ENCODE assay signal across 8 mouse cellular contexts in genomic region chr2:38164326-38165035, GRCm38 (mm10).
A peak's percentile ranks its signal among the peaks of the same experiment; 100 is the strongest.
DNase-seq lines count a peak whose midpoint lies in the region; ATAC-seq and TF ChIP-seq lines count a peak whose summit lies in the region.
"Had no signal": no experiment of that assay in that cellular context is flagged by ENCODE, and none has a peak within 500 bp of the region (broad histone marks: within the 10 kb centered on the region; RNA-seq: fewer than 3 reads in every experiment).

No protein-coding gene starts in this region.

- H3K27ac ChIP-seq in bone marrow macrophage, adult 2 months (ENCODE audit: insufficient read depth, low read depth, low read length), result no peak overlapping the region
- H3K27ac ChIP-seq in limb, embryonic 14.5 days (replicated peaks; ENCODE audit: low read depth, low read length), result no peak overlapping the region
- no peak overlapping the region for H3K27ac ChIP-seq in hindbrain, embryonic 11.5 days (ENCODE audit: low read depth, low read length)
- H3K27ac ChIP-seq: limb, embryonic 15.5 days had no signal

- no peak for ATAC-seq in limb, embryonic 14.5 days (ENCODE audit: low FRiP score, low read depth)
- ATAC-seq in hindbrain, embryonic 11.5 days (ENCODE audit: low FRiP score), result no peak
- no peak for ATAC-seq in cerebellum, adult (ENCODE audit: insufficient number of reproducible peaks, low FRiP score, low TSS enrichment)

- no peak for TF ChIP-seq POLR2A in bone marrow macrophage, adult 2 months (IDR thresholded peaks at IDR 0.05; ENCODE audit: borderline replicate concordance, low read depth, low read length)
- TF ChIP-seq POLR2A in limb, embryonic 14.5 days (IDR thresholded peaks at IDR 0.05; ENCODE audit: borderline replicate concordance, extremely low read depth, insufficient read depth, insufficient read length), result no peak

- no peak for TF ChIP-seq CTCF in bone marrow macrophage, adult 2 months (IDR thresholded peaks at IDR 0.05; ENCODE audit: low read depth, low read length)

- H3K9ac ChIP-seq in limb, embryonic 14.5 days (ENCODE audit: low read depth, low read length, severe bottlenecking), result no peak overlapping the region
- no peak overlapping the region for H3K9ac ChIP-seq in hindbrain, embryonic 11.5 days (ENCODE audit: low read depth, low read length)
- H3K9ac ChIP-seq: limb, embryonic 15.5 days had no signal

- H3K4me1 ChIP-seq in bone marrow macrophage, adult 2 months (ENCODE audit: control insufficient read depth, insufficient read depth, low read length), result peaks cover 12% of the 10 kb centered on the region
- H3K4me1 ChIP-seq in limb, embryonic 14.5 days (ENCODE audit: control insufficient read depth, insufficient read depth, low read length), result peaks cover 11% of the 10 kb centered on the region
- no peaks in the 10 kb centered on the region; the same call in 1 of the 2 replicates for H3K4me1 ChIP-seq in hindbrain, embryonic 11.5 days (replicated peaks; ENCODE audit: control insufficient read depth, insufficient read depth, low read length)
- H3K4me1 ChIP-seq: limb, embryonic 15.5 days had no signal

- DNase-seq in spleen, postnatal 36 days (ENCODE audit: low spot score in 2 of 2), result peak; percentile 34 to 42
- DNase-seq in spleen, postnatal 14 days (ENCODE audit: low spot score in 2 of 2), result no peak
- DNase-seq in limb, embryonic 14.5 days (ENCODE audit: low spot score), result no peak
- no peak for DNase-seq in left cerebral cortex, adult 8-10 months (ENCODE audit: low spot score in 2 of 2)
- DNase-seq in hindbrain, embryonic 11.5 days (ENCODE audit: low spot score), result no peak

- 59% methylated on average over 5 of the region's 5 CpGs for whole genome bisulfite sequencing in limb, embryonic 14.5 days
- WGBS in hindbrain, embryonic 11.5 days, result 69% methylated on average over 5 of the region's 5 CpGs

- peak overlapping the region; percentile 15; the same call in 1 of the 2 replicates for H3K4me2 ChIP-seq in limb, embryonic 14.5 days (replicated peaks; ENCODE audit: low read depth, low read length, severe bottlenecking)
- H3K4me2 ChIP-seq in hindbrain, embryonic 11.5 days (replicated peaks; ENCODE audit: low read depth, low read length), result no peak overlapping the region
- H3K4me2 ChIP-seq: limb, embryonic 15.5 days had no signal

- H3K27me3 ChIP-seq in limb, embryonic 14.5 days (ENCODE audit: control insufficient read depth, insufficient read depth, low read length), result no peaks in the 10 kb centered on the region
- H3K27me3 ChIP-seq in hindbrain, embryonic 11.5 days (ENCODE audit: control insufficient read depth, insufficient read depth, low read length), result no peaks in the 10 kb centered on the region
- H3K27me3 ChIP-seq: limb, embryonic 15.5 days had no signal

- no peaks in the 10 kb centered on the region for H3K9me3 ChIP-seq in limb, embryonic 14.5 days (ENCODE audit: control insufficient read depth, low read length)
- H3K9me3 ChIP-seq in hindbrain, embryonic 11.5 days (ENCODE audit: control insufficient read depth, low read length), result no peaks in the 10 kb centered on the region
- H3K9me3 ChIP-seq: limb, embryonic 15.5 days had no signal

- no peaks in the 10 kb centered on the region for H3K36me3 ChIP-seq in limb, embryonic 14.5 days (ENCODE audit: control insufficient read depth, insufficient read depth, low read length)
- H3K36me3 ChIP-seq in hindbrain, embryonic 11.5 days (ENCODE audit: control insufficient read depth, insufficient read depth, low read length), result no peaks in the 10 kb centered on the region
- H3K36me3 ChIP-seq: limb, embryonic 15.5 days had no signal

- H3K4me3 ChIP-seq in bone marrow macrophage, adult 2 months (ENCODE audit: insufficient read depth, low read length), result peak overlapping the region; percentile 11; the same call in 1 of the 2 replicates
- no peak overlapping the region for H3K4me3 ChIP-seq in limb, embryonic 14.5 days (replicated peaks; ENCODE audit: low read length)
- H3K4me3 ChIP-seq in hindbrain, embryonic 11.5 days (ENCODE audit: low read depth, low read length), result no peak overlapping the region
- H3K4me3 ChIP-seq: limb, embryonic 15.5 days had no signal

Comparison
In these comparisons a context has a peak if more than half of its experiments do, and no peak if none do; other contexts are left out.
1. DNase-seq: peak in spleen, postnatal 36 days (2 of 2); none in spleen, postnatal 14 days (0 of 2), limb, embryonic 14.5 days (single experiment), left cerebral cortex, adult 8-10 months (0 of 2) and hindbrain, embryonic 11.5 days (single experiment).